Mouse (Mus musculus) layer of hippocampus, postnatal 36 days (tissue): Measurements from ENCODE around the gene Sptlc3. TPM values are rescaled to one million over a fixed set of nuclear protein-coding genes. Genes with fewer than 3 reads are reported as not detected.

Experiments
- DNase-seq, 2 experiments: peaks; one replicate each; pipeline ENCODE4 v3.0.0; 2022
- total RNA-seq, 2 experiments: library from RNA; stranded (reverse); gene quantifications; 2 replicates each; pipeline ENCODE4 v1.2.3; 2021

Gene Sptlc3
- under 1 TPM in 1 of 2 experiments, not detected in 1; 0.12 TPM for total RNA-seq

GRCm38 (mm10) chr2:139493836-139494235 is at the start of gene Sptlc3:
Gene Sptlc3 (plus strand): TSS chr2:139493913.
- DNase-seq, result no peak

GRCm38 (mm10) chr2:139467726-139468125 is 26.0 kb upstream of the Sptlc3 start:
- no peak for DNase-seq

DNA sequence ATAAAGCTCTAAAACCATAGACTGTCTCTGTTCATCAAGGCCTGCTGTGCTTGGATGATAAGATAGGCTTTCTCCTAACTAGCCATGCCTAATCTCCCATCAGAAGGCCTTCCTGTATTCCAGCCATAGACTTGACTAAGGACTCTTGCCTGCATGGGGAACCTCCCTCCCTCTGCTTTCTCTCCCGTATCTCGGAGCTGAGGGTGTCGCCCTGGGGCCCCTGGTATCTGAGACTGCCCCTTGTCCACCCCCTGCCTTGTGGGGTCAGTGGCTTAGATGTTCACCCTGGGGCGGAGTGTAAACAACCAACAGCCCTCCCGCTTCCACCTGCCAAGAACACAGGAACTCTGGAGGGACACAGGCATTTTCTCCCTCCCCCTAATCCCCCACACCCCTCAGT is 5.0 kb upstream of the Sptlc3 start:
- no peak for DNase-seq

DNA sequence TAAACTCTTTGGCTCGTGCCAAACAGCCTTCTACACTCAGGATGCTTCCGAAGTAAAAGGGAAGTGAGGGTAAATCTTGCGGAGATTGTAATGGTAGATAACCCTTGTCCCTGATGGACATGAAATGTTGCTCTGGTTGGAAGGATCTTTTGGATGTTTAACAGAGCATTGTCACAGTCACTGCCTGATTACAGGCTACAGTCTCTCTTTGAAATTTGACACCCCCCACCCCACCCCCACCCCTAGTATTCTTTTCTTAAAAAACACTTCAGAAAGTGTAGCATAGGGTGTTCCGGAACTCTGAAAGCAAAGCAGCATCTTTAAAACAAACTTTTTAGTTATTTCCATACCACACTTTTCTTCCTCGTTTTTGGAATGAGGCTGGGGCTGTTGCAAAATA is 916 bp downstream of the Sptlc3 start:
- no peak for DNase-seq

DNA sequence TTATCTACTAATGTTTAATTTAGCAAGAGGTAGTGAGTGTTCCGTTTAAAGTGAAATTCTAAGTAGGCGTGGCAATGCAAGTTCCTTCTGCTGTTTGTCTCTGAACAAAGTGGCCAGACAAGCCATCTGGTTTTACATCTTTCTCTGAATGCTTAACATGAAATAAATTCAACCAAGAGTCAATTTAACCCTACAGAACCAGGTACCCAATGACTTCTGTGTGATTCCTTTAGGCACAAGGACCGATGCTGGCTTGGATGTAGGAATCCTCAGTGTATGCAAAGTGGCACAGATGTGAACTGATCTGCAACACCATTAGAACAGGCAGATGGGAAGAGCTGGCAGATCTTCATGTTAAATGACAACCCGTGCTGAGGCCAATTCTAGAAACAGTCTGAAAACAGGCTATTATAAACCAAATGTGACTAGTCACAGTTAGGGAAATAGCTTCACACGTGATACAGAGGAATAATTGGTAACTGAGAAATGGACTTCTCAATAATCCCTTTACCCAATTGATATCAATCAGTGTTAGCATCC is 68.3 kb downstream of the Sptlc3 start:
- DNase-seq, result peak; percentile 21 to 25

DNA sequence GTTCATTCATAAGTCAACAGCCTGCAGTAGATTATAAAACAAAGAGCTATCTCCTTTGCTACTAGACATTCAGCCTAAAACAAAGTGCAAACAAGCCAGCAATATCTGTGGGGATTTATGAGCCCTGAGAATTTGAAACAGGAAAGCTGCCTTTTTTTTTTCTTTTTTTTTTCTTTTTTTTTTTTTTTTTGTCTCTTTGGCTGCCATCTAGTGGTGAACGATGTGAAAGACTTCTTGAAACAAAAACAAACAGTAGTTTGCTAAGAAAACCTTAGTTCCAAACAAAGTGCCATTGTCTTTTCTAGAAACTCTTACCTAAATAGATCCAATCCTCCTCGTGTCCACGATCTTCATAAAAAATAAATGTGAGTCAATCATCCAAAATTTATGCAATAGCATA is 85.6 kb downstream of the Sptlc3 start:
- no peak for DNase-seq

DNA sequence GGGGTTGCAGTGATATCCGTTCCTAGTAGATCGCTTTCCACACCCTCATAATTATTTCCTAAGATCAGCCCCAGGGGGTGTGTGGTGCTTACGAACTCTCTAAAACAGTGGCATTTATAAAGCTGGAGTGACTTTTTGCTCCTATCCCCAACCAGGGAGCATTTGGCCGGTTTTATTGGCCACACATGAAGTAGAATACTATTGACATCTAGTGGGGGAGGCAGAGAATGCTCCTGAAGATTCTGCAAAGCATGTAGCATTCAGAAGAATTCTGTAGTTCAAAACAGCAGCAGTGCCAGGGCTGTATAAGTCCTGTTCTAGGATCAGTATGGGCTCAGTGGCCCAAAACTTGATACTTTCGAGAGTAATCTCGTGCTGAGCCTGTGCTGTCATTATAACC is 89.1 kb downstream of the Sptlc3 start:
- DNase-seq, result no peak

DNA sequence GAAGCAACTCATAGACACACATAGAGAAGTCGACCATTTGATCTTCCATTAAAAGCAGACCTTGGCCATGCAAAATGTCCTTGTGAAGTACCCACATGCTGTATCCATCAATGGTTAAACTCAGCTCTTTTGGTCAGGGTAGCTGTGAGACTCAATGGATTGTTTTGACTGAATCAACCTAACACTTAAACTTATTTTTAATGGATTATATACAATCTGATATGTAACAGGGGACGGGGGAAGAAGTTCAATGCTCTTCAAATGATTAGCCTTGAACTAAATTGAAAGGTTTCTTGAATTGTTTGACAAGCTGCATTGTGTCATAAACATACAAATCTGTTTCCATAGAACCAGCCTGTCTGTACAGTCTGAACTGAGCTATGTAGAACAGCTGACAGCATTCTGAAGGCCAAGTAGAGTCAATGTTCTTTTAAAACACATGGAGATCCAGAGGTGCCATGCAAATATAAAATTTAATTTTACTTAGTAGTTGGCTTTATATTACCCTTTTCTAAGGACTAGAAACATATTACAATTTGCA is 94.0 kb downstream of the Sptlc3 start:
- DNase-seq, result no peak

GRCm38 (mm10) chr2:139589905-139590304 is 96.2 kb downstream of the Sptlc3 start:
- no peak for DNase-seq

GRCm38 (mm10) chr2:139590888-139591698 is 97.4 kb downstream of the Sptlc3 start:
- no peak for DNase-seq

GRCm38 (mm10) chr2:139592109-139592508 is 98.4 kb downstream of the Sptlc3 start:
- no peak for DNase-seq

DNA sequence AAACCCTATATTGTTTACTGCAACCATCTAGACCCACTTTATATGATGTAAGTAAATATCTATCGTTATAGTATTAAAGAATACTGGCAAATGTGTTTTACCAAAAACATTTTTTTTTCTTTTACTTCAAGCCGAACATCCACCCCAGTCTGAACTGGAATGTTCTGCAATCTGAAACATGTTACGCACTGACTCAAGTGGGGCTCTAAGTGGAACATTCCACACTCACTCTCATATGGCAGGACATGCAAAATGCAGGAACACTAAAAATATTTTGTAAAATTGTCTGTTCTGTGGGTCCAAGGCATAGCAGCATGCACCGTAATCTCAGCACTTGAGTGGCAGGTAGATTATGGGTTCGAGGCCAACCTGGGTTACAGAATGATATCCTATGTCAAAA is 103.5 kb downstream of the Sptlc3 start:
- DNase-seq, result no peak

GRCm38 (mm10) chr2:139601543-139602194 is 108.0 kb downstream of the Sptlc3 start:
- no peak for DNase-seq

DNA sequence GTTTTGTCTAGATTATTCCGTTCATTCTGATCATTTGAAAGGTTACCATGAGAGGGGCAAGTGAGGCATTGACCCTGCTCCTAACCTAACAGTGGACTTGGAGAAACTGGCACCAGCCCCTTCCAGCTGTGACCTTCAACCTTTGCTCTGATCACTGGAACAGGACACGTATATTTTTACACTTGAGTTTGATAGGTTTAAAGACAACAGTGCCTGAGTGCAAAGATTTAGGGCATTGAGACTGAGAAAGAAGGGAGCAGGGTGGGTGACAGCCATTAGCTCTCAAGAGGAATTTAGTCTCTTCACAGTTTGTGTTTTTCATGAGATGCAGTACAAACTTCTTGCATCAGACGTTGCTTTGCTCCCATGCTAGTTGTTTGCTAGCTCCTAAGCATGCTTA is 114.5 kb downstream of the Sptlc3 start:
- no peak for DNase-seq

GRCm38 (mm10) chr2:139608810-139609209 is 115.1 kb downstream of the Sptlc3 start:
- no peak for DNase-seq

GRCm38 (mm10) chr2:139609231-139609630 is 115.5 kb downstream of the Sptlc3 start:
- no peak for DNase-seq

DNA sequence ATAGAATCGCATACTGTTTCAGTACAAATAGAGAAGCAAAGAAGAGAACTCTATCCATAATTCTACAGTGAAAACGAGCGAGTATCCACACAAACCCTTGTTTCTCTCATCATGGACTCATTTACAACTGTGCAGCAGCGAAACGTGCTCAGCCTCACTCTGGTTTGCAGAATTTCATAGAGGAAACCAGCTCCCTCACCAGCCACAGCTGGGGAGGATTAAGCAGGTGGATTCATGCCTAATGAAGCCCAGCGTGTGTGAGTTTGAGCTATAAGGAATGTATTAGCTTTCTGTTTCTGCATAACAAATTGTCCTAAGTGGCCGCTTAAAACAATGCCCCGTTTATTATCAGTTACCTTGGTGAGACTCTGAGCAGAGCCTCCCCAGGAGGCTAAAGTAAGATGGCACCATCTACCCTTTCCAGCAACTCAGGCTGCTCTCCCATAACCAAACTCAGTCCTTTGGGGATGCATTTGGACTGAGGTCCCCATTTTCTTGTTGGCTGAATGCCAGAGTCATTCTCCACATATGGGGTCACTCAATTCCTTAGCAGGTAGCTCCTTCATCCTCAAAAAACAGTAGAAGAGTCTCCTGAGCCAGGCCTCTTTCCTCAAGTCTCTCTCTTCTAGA is 116.1 kb downstream of the Sptlc3 start:
- DNase-seq, result no peak

- no peak for DNase-seq
Observed at GRCm38 (mm10) chr2:139612410-139613107, 118.8 kb downstream of the Sptlc3 start.

DNA sequence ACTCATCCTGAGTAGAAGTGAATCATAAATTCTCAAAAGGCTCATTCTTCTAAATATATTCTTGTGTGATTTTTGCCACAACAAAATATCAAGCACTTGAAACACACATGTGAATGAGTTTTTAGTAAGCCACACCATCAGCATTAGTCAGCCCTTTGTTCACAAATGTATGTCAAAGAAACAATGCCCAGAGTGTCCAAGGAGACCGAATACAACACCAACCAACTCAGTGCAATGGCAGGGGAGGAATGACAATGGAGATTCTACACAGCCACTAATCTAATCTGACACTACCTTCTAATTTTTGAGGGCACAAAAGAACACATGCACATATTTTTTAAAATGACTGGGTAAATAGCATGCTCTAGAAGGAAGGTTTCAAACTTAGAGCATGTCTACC is 132.8 kb downstream of the Sptlc3 start:
- DNase-seq, result no peak

GRCm38 (mm10) chr2:139628731-139629130 is 135.0 kb downstream of the Sptlc3 start:
- no peak for DNase-seq

GRCm38 (mm10) chr2:139629653-139630052 is 135.9 kb downstream of the Sptlc3 start:
- DNase-seq, result no peak

DNA sequence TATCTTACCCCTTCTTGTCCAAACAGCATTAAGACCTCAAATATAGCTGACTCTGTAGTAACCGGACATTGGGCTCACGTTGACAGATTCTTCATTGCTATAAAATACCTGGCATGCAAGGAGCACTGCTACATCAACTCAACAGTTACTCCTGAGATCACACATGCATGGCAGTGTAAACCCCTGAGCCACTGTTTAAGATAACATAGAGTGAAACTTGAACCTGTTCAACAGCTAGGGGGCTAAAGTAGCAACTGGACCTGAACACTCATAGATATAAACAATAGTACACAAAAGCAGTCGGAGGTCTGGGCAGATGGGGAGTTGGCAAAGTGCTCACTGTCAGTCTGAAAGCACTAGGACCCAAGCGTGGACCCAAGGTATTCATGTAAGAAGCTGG is 140.8 kb downstream of the Sptlc3 start:
- DNase-seq, result no peak
